ENCODE assay signal across 8 mouse cellular contexts in genomic region chr5:123346701-123347270, GRCm38 (mm10). TPM values are rescaled to one million over a fixed set of nuclear protein-coding genes. Genes with fewer than 3 reads are reported as not detected.
A peak's percentile ranks its signal among the peaks of the same experiment; 100 is the strongest.
DNase-seq lines count a peak whose midpoint lies in the region; ATAC-seq lines count a peak whose summit lies in the region.

No protein-coding gene starts in this region.

- H3K36me3 ChIP-seq in heart, embryonic 10.5 days, result peaks cover 9% of the 10 kb centered on the region; the same call in 1 of the 2 replicates
- peaks cover 3% of the 10 kb centered on the region for H3K36me3 ChIP-seq in embryonic facial prominence, embryonic 12.5 days
- H3K36me3 ChIP-seq in midbrain, embryonic 11.5 days (ENCODE audit: control insufficient read depth, insufficient read depth, low read length), result no peaks in the 10 kb centered on the region

- no peaks in the 10 kb centered on the region for H3K27me3 ChIP-seq in heart, embryonic 10.5 days (ENCODE audit: insufficient read depth, poor library complexity, severe bottlenecking)
- no peaks in the 10 kb centered on the region for H3K27me3 ChIP-seq in embryonic facial prominence, embryonic 12.5 days
- no peaks in the 10 kb centered on the region for H3K27me3 ChIP-seq in midbrain, embryonic 11.5 days (ENCODE audit: control insufficient read depth, insufficient read depth, low read length)

- H3K27ac ChIP-seq in heart, embryonic 10.5 days, result peak overlapping the region; percentile 97
- H3K27ac ChIP-seq in embryonic facial prominence, embryonic 12.5 days, result peak overlapping the region; percentile 99
- peak overlapping the region; percentile 98 for H3K27ac ChIP-seq in midbrain, embryonic 11.5 days (ENCODE audit: low read depth, low read length)

- 66% methylated on average over 7 of the region's 7 CpGs for WGBS in heart, embryonic 10.5 days
- 55% methylated on average over 7 of the region's 7 CpGs for WGBS in embryonic facial prominence, embryonic 12.5 days
- 76% methylated on average over 7 of the region's 7 CpGs for WGBS in midbrain, embryonic 11.5 days

- ATAC-seq in embryonic facial prominence, embryonic 12.5 days (ENCODE audit: insufficient number of reproducible peaks, insufficient read depth, low FRiP score, low TSS enrichment), result no peak
- ATAC-seq in midbrain, embryonic 11.5 days (ENCODE audit: low FRiP score), result no peak
- no peak for ATAC-seq in granulocyte monocyte progenitor cell, adult 5-6 weeks (replicated peaks; ENCODE audit: poor library complexity, severe bottlenecking)

- H3K4me1 ChIP-seq in heart, embryonic 10.5 days, result peaks cover 50% of the 10 kb centered on the region
- peaks cover 32% of the 10 kb centered on the region for H3K4me1 ChIP-seq in embryonic facial prominence, embryonic 12.5 days
- peaks cover 22% of the 10 kb centered on the region for H3K4me1 ChIP-seq in midbrain, embryonic 11.5 days (ENCODE audit: control insufficient read depth, insufficient read depth, low read length)

- no peaks in the 10 kb centered on the region for H3K9me3 ChIP-seq in heart, embryonic 10.5 days
- H3K9me3 ChIP-seq in embryonic facial prominence, embryonic 12.5 days, result no peaks in the 10 kb centered on the region
- no peaks in the 10 kb centered on the region for H3K9me3 ChIP-seq in midbrain, embryonic 11.5 days (ENCODE audit: control insufficient read depth, low read length)

- peak overlapping the region; percentile 93 for H3K4me3 ChIP-seq in heart, embryonic 10.5 days
- H3K4me3 ChIP-seq in embryonic facial prominence, embryonic 12.5 days, result peak overlapping the region; percentile 85
- H3K4me3 ChIP-seq in midbrain, embryonic 11.5 days (ENCODE audit: low read depth, low read length), result peak overlapping the region; percentile 83

- peak overlapping the region; percentile 94 for H3K9ac ChIP-seq in embryonic facial prominence, embryonic 12.5 days
- H3K9ac ChIP-seq in midbrain, embryonic 11.5 days (ENCODE audit: low read length), result peak overlapping the region; percentile 98

- no peak for DNase-seq in heart, embryonic 10.5 days (ENCODE audit: low spot score)
- no peak for DNase-seq in heart, adult 9 months (ENCODE audit: low spot score in 2 of 2)
- DNase-seq in kidney, adult 8-10 months, result peak; percentile 80 to 91
- no peak for DNase-seq in midbrain, embryonic 11.5 days (ENCODE audit: low spot score, missing footprints)
- DNase-seq in ovary, postnatal 36 days (ENCODE audit: low spot score), result no peak
- DNase-seq in ovary, postnatal 10 days (ENCODE audit: low spot score), result no peak

- peak overlapping the region; percentile 84 for H3K4me2 ChIP-seq in embryonic facial prominence, embryonic 12.5 days (replicated peaks)
- peak overlapping the region; percentile 94 for H3K4me2 ChIP-seq in midbrain, embryonic 11.5 days

RNA-seq across cellular contexts. Expression of gene Bcl7a, which starts 3.2 kb away (rescaled TPM):
- polyA plus RNA-seq in heart, embryonic 10.5 days (2016; fragmentation: Nextera tagmentation; extraction: Ambion mirVana), result 16.3 and 21.9 TPM in 2 replicates
- 41.8 and 44.7 TPM in 2 replicates for polyA plus RNA-seq in embryonic facial prominence, embryonic 12.5 days (2016; fragmentation: Nextera tagmentation; extraction: Ambion mirVana)
- 45.3 and 48.4 TPM in 2 replicates for polyA plus RNA-seq in midbrain, embryonic 11.5 days (2014; fragmentation: Nextera tagmentation; extraction: Ambion mirVana)
- 27.5 and 29.4 TPM in 2 replicates for total RNA-seq in granulocyte monocyte progenitor cell, adult 5-6 weeks (2014; fragmentation: Nextera tagmentation)
- total RNA-seq in granulocyte monocyte progenitor cell, adult 5-6 weeks (2017), result 11.0 and 17.4 TPM in 2 replicates

RNA-seq across cellular contexts. Expression of gene Mlxip, which starts 47.8 kb away (rescaled TPM):
- 13.1 and 17.0 TPM in 2 replicates for polyA plus RNA-seq in heart, embryonic 10.5 days (2016; fragmentation: Nextera tagmentation; extraction: Ambion mirVana)
- polyA plus RNA-seq in embryonic facial prominence, embryonic 12.5 days (2016; fragmentation: Nextera tagmentation; extraction: Ambion mirVana), result 15.8 and 17.4 TPM in 2 replicates
- polyA plus RNA-seq in midbrain, embryonic 11.5 days (2014; fragmentation: Nextera tagmentation; extraction: Ambion mirVana), result 15.5 and 18.3 TPM in 2 replicates
- 46.9 and 52.3 TPM in 2 replicates for total RNA-seq in granulocyte monocyte progenitor cell, adult 5-6 weeks (2014; fragmentation: Nextera tagmentation)
- 11.1 and 11.9 TPM in 2 replicates for total RNA-seq in granulocyte monocyte progenitor cell, adult 5-6 weeks (2017)

Comparison
In these comparisons a context has a peak if more than half of its experiments do, and no peak if none do; other contexts are left out.
1. DNase-seq: peak in kidney, adult 8-10 months (2 of 2); none in heart, embryonic 10.5 days (single experiment), heart, adult 9 months (0 of 2), midbrain, embryonic 11.5 days (single experiment), ovary, postnatal 36 days (single experiment) and ovary, postnatal 10 days (single experiment).
2. Peak in every context shown above with its lines, with median percentiles within 50 percentile points of each other: H3K27ac ChIP-seq and H3K4me3 ChIP-seq.